Mouse (Mus musculus): ENCODE measurements around the gene Gm49405. TPM values are rescaled to one million over a fixed set of nuclear protein-coding genes. Genes with fewer than 3 reads are reported as not detected.
"Not testable (repeated sequence)": the region's sequence is repeated elsewhere in the genome, so short reads cannot be mapped to it uniquely, and the experiment has no call there.

Gene Gm49405
- total RNA-seq, 2 experiments from 2014 or later, result 1.4 to 2.4 TPM

DNA sequence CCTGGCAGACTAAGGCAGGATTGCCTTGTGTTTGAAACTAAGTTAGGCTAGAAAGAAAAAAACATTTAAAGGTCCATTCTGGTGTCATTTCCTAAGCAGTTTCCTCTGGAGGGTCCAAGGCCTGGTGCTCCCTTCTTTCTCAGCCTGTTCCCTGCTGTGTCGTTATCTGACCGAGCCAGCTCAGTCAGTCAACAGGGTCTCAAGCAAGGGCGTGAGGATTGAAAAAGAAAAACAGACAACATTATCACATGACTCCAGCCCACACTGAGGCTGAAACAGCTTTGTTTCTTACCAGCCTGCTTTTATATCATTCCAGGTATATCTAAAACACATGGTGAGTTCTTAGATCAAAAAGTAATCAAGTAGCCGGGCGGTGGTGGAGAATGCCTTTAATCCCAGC lies 15.2 kb downstream of the Gm49405 start:
- no peak for DNase-seq

DNA sequence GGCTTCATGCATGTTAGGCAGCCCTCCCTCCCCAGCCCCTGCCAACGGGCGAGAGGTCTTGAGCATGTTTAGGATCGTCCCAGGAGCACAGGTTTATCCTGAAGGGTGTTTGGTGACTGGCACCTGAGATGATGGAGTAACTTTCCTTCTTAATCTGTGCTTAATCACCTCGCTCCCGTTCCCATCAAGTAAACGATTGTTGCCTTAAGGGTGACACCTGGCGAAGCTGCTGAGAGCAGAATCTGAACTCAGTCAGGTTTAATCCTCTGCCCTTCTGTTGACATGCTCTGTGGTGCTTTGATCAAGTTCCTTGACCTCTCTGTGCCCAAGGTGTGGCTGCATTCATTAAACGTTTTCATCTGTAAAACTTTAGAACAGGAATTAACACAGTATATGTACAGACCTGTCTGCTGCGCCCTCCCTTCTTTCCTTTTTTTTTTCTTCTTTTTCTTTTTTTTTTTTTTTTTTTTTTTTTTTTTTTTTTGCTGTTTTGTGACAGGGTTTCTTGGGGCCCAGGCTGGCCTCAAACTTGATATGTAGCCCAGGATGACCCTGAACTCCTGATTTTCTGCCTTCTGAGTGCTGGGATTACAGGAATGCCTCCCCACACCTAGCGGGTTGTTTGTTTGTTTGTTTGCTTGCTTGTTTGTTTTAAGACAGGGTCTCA lies 17.6 kb downstream of the Gm49405 start:
- DNase-seq, result no peak

DNA sequence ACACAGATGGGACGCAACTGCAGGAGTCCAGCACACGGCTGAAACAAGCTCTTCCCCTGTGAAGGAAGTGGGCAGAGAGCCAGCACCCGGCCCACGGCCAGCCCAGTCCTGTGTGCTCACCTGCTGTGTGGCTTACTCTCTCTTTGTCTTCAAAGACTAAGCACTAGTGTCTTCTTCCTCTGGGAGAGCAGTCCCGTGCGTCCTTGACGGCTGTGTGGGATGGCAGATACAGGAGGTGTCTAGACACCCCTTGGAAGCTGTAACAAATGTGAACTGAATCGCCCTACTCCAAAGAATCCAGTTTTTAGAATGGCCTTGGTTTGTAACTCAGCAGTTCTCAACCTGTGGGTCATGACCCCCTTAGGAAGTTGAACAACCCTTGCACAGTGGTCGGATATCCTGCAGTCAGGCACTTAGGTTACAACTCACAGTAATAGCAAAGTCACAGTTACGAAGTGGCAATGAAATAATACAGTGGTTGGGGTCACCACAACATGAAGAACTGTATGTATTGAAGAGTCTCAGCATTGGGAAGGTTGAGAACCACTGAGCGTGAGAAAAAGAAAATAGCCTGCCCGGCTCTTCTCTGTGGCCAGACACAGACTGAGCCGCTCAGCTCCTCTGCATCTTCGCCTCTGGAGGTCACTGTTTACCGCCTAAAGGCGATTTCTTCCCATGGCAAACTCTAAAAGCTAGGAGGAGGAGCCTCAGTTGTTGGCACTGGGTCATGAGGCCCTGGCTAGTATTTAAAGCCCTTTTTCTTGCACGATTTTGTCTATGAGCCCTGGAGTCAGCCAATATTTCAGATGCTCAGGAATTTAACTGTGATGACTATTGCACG lies 18.5 kb downstream of the Gm49405 start:
- peak; percentile 90 for DNase-seq

DNA sequence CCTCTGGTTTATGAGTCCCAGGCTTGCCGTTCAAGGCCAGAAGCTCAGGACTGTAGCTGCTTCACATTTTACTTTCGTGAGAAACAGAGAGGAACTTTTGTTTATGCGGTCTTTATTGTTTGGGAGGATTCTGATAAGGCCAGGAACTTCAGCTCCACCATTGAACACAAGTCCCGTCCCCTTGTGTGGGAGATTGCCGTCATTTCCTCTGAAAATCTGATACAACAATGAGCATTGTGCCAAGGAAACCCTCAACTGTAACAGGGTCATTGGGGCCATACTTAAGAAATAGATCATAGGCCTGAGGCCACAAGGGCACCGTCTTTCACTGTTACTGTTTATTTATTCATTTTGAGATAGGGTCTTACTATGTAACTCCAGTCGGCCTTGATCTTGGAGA lies 22.8 kb downstream of the Gm49405 start:
- no peak for DNase-seq

DNA sequence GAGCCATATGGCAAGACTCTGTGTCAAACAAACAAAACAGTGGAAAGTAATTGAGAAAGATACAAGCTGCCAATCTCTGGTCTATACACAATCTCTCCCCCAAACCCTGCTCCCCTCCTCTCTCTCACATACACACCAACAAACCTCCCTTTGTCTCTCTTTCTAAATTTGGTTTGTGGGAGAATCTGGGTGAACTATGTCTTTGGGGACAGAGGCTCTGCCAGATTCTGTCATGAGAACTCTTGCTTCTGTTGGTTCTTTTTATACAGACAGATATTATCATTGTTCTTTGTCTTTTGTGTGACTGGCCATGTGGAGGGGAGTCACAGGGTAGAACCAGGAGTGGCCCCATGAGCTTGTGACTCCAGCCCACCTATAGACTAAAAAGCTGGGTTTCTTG lies 27.1 kb downstream of the Gm49405 start:
- no peak for DNase-seq

DNA sequence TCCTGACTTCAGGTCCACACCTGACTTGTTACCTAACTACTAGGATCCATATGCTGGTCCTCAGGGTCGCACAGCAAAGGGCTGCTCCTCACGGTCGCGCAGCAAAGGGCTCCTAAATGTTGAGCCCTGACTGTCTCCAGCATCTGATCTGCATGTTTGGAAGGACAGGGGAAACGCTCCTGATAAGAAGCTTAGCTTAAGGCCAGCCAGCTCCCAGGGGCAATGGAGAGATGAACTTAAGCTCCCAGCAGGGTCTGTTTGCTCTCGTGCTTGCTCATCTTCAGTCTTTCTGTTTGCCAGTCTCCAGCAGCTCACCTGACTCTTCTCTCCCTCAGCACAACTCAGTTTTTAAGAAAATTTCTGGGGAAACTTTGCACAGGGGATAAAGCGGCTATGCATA lies 32.2 kb downstream of the Gm49405 start:
- no peak for DNase-seq

DNA sequence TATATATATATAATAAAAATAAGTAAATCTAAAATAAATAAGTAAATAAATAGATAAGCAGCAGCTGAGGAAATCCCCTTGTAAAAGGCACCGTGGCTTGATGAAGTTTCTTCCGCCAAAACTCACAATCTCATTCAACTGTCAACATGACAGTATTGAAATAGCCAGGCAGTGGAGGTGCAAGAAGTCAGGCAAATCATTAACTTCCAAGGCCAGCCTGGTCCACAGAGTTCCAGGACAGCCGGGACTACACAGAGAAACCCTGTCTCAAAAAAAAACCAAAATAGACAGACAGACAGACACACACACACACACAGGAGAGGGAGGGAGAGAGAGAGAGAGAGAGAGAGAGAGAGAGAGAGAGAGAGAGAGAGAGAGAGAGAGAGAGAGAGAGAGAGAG lies 32.9 kb downstream of the Gm49405 start:
- DNase-seq, result no peak

DNA sequence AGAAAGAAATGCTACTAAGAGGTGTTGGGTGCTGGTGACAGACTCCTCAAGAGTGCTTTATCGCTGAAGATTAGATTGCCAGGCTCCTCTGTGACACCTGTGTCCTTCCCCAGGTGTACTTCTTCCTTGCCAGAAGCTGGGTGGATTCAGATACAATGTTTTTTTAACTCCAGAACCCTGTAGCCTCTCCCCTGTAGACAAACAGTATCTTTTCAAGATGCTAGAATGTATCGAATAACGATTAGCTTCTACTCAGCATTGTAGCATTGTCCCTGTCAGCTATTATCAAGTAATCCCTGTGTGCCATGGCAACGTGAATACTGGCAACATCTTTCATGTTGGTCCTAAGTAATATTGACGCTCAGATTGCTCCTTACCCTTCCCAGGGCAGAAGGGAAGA lies 33.3 kb downstream of the Gm49405 start:
- no peak for DNase-seq

DNA sequence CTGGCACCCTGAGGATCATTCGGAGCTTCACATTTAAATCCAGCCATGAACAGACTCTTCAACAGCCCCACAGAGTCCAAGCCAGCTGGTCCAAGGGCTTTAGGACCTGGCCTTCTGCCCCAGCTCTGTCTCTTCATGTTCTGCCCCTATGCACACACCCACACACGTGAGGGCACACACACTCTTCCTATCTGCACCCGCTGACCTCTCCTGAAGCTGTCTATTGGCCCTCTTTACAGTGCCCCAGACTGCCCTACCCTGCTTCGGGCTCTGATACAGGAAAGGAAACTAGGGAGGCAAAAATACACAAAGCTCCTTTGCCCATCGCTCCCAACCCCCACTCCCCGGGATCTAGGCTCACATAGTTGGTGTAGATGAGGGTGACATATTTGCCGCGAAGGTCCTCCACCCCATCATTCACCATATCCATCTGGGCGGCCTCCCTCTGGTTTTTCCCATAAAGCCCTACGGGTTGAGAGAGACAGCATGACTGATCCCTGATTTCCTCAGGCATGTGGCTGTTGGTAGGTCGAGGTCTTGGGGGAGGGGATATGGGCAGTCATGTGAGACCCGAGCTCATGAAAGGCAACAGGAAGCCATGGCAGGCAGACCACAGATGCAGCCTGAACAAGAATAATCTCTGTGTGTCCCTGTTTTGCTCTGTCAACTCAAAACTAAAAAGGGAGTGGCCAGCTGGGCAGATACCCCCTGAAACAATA lies 36.1 kb downstream of the Gm49405 start:
- no peak for DNase-seq

DNA sequence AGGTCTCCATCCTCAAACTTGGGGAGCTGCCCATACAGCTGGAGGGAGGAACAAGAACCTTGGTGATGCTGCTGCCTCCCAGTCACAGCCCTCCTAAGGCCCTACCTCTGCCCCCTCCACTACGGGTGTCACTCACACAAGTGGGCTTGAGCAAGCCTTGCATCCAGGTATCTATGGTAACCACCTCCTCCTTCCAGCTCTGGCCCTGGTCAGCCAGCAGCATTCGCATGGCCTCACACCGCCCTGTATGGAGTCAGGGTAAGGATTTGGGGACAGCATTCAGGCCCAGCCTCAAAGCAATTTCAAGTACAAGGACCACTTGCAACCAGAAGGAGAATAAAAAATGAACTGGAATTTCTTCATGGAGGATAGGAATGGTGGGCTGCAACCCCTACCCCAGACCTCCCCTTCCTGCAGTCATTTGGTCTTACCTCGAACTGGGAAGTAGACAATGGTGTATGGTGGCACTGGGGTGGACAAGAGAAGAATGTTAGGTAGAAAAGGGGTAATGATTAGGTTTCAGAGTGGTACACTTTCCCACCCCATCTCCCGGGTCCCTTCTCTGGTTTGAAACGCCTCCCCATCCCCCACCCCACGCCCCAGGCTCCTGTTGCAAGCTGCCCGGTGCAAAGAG lies 36.8 kb downstream of the Gm49405 start:
- not testable (repeated sequence) for DNase-seq

DNA sequence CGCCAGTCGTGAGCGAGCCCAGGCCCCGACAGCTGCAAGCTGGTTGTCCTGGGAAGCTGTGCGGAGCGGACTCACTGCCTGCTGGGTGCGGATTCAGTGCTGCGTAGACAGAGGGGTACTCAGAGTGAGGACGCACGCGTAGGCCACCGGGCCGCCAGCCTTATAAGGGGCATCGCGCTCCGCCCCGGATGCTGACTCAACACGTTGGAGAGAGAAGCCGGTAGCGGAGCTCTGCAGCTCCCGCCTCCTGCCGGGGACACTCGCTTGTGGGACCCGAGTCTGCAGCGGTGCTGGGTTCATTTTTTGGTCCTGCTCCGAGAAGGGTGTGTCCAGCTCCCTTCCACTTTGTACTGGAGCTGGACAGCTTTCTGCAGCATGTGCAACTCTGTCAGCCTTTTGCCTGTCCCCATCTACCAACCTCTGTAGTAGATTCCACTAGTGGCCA lies 37.4 kb downstream of the Gm49405 start, which contains the start of gene Gstp1:
Gstp1 (minus strand) TSS at position 198 of the 445 bp plus-strand sequence.
- DNase-seq, result peak; percentile 91

DNA sequence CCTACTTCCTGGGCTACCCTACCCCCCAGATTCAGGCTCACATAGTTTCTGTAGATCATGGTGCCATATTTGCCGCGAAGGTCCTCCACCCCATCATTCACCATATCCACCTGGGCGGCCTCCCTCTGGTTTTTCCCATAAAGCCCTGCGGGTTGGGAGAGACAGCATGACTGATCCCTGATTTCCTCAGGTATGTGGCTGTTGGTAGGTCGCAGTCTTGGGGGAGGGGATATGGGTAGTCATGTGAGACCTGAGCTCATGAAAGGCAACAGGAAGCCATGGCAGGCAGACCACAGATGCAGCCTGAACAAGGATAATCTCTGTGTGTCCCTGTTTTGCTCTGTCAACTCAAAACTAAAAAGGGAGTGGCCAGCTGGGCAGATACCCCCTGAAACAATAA lies 40.5 kb downstream of the Gm49405 start:
- not testable (repeated sequence) for DNase-seq

DNA sequence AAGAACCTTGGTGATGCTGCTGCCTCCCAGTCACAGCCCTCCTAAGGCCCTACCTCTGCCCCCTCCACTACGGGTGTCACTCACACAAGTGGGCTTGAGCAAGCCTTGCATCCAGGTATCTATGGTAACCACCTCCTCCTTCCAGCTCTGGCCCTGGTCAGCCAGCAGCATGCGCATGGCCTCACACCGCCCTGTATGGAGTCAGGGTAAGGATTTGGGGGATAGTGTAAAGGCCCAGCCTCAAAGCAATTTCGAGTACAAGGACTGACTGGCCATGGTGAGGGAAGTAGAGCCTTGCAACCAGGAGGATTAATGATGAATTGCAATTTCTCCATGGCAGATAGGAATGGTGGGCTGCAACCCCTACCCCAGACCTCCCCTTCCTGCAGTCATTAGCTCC lies 41.1 kb downstream of the Gm49405 start:
- DNase-seq, result not testable (repeated sequence)

DNA sequence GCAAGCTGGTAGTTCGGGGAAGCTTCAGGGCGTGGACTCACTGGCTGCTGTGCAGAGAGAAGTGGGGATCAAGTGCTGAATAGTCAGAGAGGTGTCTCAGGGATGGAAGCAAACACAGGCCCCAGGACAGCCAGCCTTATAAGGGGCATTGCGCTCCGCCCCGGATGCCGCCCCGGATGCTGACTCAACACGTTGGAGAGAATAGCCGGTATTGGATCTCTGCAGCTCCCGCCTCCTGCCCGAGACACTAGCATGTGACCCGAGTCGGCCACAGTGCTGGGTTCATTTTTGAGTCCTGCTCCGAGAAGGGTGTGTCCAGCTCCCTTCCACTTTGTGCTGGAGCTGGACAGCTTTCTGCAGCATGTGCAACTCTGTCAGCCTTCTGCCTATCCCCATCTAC lies 41.7 kb downstream of the Gm49405 start:
- DNase-seq, result peak; percentile 60

DNA sequence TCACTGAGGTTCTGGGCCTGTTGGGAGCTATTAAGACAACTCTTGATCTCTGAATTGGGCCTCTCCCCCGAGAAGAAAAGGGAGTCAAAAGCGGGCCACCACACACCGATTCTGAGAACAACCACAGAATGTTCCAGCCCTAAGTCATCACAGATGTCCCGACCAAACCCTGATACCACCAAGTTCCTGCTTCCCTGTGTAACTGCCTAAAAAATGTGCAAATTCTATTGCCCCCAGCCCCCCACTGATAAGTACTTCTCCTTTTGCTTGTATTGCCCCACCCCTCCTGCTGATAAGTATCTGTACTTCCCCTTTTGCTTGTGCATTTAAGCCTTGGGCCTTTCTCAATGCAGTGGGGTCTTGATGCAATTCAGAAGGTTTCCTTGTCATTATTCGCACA lies 43.7 kb downstream of the Gm49405 start:
- DNase-seq, result not testable (repeated sequence)

DNA sequence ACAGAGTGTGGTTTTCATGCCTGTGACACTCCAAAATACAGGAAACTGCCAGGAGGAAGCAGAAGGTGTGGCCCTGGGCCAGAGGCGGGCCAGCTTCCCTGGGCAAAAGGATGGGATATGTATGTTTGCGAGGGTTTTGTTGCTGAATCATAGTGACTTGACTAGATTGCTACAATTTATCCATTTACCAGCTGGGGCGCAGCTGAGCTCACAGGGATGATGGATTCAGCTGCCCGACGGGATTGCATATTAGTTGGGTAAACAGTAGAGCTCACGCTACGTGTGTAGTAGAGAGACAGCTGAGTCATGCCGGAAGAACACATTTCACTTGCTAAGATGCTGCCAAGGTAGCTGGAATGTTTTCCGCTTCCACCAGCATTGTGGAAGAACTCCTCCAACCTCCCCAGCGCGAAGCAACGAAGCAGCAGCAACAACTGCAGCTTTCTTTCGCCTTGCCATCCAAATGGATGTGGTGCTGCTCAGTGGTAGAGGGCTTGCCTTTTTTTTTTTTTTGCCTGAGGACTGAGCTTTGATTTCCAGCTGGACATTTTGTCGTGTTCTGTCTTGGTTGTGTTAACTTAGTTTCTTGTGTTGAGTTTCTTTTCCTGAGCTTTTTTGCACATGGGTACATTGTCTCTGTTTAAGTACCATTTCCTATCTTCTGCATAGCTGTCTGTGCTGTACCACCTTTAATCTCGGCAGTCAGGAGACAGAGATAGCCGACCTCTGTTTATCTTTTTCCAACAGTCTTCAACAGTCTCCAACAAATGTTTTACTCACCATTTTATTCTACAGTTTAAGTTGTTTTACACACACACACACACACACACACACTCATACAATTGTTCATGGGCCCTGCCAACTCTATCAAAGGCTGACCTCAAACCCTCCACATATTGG lies 45.8 kb downstream of the Gm49405 start, which contains the start of gene Gstp2:
Gstp2 (minus strand) TSS at position 58 of the 900 bp plus-strand sequence.
- peak; percentile 80 for DNase-seq

DNA sequence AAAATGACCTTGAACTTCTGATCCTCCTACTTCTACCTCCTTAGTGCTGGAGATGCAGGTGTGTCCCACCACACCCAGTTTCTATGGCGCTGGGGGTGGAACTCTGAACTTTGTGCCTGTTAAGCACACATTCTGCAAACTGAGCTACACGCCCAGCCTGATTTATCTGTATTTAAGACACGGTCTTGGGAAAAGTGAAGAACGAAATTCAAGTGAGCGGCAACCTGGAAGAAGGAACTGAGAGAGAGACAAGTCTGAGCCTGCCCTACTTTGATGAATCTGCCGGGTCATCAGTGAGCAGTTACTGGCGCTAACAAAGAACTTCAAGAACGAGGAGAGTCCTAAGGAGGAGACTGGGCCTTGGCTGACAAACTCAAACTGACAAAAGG lies 46.4 kb downstream of the Gm49405 start:
- no peak for DNase-seq

DNA sequence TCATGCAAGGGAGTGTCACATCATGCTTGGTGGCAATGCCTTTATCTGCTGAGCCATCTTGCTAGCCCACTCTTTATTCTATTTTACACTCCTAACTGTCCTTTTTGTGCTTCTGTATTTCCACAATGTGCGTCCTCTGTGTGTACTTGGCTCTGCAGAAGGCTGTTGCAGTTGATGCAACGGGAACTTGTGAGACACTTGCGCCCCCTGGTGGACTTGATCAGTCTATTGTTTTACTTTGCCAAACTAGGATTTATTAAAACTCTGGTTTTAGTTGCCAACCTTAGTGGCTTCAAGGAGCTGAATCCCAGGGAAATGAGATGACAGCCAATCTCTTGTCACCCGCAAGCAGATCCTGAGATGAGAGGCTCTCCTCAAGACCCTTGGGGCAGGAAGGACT lies 47.4 kb downstream of the Gm49405 start:
- DNase-seq, result peak; percentile 87

DNA sequence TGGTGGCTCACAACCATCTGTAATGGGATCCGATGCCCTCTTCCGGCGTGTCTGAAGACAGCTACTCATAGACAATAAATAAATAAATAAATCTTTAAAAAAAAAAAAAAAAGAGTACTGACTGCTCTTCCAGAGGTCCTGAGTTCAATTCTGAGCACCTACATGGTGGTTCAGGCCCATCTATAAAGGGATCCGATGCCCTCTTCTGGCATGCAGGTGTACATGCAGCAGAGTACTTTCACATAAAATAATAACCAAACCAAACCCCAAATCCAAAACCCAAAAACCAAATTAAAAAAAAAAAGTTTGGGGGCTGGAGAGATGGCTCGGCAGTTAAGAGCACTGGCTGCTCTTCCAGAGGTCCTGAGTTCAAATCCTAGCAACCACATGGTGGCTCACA lies 48.6 kb downstream of the Gm49405 start:
- not testable (repeated sequence) for DNase-seq

DNA sequence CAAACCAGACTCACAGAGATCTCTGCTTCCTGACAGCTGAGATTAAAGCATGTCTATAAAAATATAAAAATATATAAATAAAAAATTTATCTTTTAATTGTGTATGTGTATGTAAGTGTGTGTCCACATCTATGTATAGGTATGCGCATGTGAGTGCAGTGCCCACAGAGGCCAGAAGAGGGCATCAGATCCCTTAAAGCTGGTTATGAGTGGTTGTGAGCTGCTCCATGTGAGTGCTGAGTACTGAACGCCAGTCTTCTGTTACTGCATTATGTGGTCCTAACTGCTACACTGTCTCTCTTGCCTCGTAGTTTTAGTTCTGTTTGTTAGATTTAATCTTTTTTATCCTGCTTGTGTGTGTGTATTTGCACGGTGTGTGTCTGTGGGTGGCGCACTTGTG lies 50.6 kb downstream of the Gm49405 start:
- no peak for DNase-seq

DNA sequence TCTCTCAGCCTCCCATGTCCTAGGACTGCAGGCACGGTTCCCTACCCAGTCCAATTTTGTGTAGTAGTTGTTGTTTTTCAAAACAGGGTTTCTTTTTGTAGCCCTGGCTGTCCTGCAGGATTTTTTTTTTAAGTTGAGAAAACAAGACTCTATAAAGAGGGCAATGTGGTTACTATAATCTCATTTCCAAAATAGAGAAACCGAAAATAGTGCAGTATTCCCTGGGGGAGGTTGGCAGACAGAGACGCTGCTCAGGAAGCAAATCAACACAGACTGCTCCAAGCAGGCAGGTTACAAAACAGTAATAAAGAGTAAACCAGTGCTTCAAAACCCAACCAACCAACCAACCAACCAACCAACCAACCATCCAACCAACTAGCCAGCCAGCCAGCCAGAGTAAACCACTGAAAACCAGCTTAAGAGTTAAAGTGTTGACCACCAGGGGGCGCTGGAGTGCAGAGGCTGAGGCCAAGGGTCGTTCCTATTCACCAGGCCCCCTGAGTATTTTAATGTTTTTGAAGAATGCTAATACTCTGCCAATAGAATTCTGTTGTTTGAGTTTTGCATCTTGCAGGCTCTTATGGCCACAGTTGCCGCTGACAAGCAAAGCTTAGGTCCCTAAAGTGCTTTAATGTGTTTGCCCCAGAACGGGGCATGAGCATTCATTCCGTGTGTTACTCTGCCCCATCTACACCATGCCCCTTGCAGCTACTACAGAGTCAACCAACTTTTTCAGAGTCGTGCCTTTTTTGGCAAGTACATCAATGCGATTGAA lies 51.5 kb downstream of the Gm49405 start:
- peak; percentile 82 for DNase-seq

All from heart, postnatal 4 days (tissue).